Comparison of ENCODE assay signal across 8 mouse cellular contexts in genomic region chr11:119040600-119041324, GRCm38 (mm10). TPM values are rescaled to one million over a fixed set of nuclear protein-coding genes. Genes with fewer than 3 reads are reported as not detected.
DNase-seq lines count a peak whose midpoint lies in the region; ATAC-seq lines count a peak whose summit lies in the region.

Gene Cbx8 (minus strand): TSS chr11:119040969.

- ATAC-seq in inflammation-experienced regulatory T-cells, adult 6 months = peak; percentile 92
- peak; percentile 92 for ATAC-seq in megakaryocyte-erythroid progenitor cell, adult 5-6 weeks (replicated peaks; ENCODE audit: low FRiP score, low TSS enrichment, poor library complexity, severe bottlenecking)

- intact Hi-C loops in left cerebral cortex, postnatal 10 days (cut with DNase I) = loop anchor here (10.0 kb wide), 1 partner anchor 454 kb away; the partner anchor contains the start of gene Endov

- DNase-seq in adipocyte (ENCODE audit: low spot score) = peak; percentile 99
- DNase-seq in embryo, embryonic 10 days (ENCODE audit: low spot score) = peak; percentile 100
- peak; percentile 99 for DNase-seq in gastrocnemius, postnatal 10 days
- DNase-seq in left cerebral cortex, postnatal 10 days (ENCODE audit: extremely low spot score in 1 of 2, low spot score in 2 of 2) = peak; percentile 100
- peak; percentile 100 for DNase-seq in right cerebral cortex, postnatal 25 days
- peak; percentile 99 for DNase-seq in urinary bladder, postnatal 4 days (ENCODE audit: low spot score in 2 of 2)

RNA-seq across cellular contexts. Expression of gene Cbx8, which starts in this region (rescaled TPM):
- total RNA-seq in gastrocnemius, postnatal 10 days (2021) = 1 to 10 TPM; 2.3 to 4.7 TPM
- polyA plus RNA-seq in inflammation-experienced regulatory T-cells, adult 6 months (2017; shearing (Covaris generic)) = 1 to 10 TPM; 6.5 to 7.6 (median 7.5) TPM
- total RNA-seq in left cerebral cortex, postnatal 10 days (2021) = 10 to 100 TPM; 11.3 to 15.3 TPM
- total RNA-seq in megakaryocyte-erythroid progenitor cell, adult 5-6 weeks (2014; fragmentation: Nextera tagmentation) = 1.3 and 2.2 TPM in 2 replicates
- 0.70 and 1.2 TPM in 2 replicates for total RNA-seq in megakaryocyte-erythroid progenitor cell, adult 5-6 weeks (2017)

Comparison
In these comparisons a context has a peak if more than half of its experiments do, and no peak if none do; other contexts are left out.
1. Peak in every context shown above with its lines: DNase-seq and ATAC-seq.